Mouse (Mus musculus) heart, postnatal 0 days (tissue): ENCODE data around the gene Gm20830. TPM values are rescaled to one million over a fixed set of nuclear protein-coding genes. Genes with fewer than 3 reads are reported as not detected.
"Not testable (repeated sequence)": the region's sequence is repeated elsewhere in the genome, so short reads cannot be mapped to it uniquely, and the experiment has no call there.

Experiments
- ATAC-seq: fragments of 200-750 bp; cut with Nextera tagmentation; 2 replicates; pipeline ENCODE4 v1.8.0; 2017; ENCODE audit warnings: low read depth, moderate number of reproducible peaks, moderate library complexity; ENCODE audit not compliant: insufficient read depth
- DNase-seq: peaks from one replicate; pipeline ENCODE4 v3.0.0-alpha.2; 2016; ENCODE audit warnings: low spot score
- H3K27ac ChIP-seq: fragments of 300-500 bp; sonication (generic); 2 replicates; pipeline ENCODE4 v1.5.1; 2014; ENCODE audit warnings: low read depth, mild to moderate bottlenecking
- H3K27me3 ChIP-seq: fragments of 300-500 bp; sonication (generic); 2 replicates; pipeline ENCODE4 v1.6.1; 2014; ENCODE audit warnings: low read length, mixed read lengths; ENCODE audit not compliant: control insufficient read depth, insufficient read depth
- H3K36me3 ChIP-seq: fragments of 300-500 bp; sonication (generic); replicated peaks from 2 replicates; pipeline ENCODE4 v1.6.1; 2014; ENCODE audit warnings: low read length, mixed read lengths; ENCODE audit not compliant: control insufficient read depth, insufficient read depth
- H3K4me1 ChIP-seq: fragments of 300-500 bp; sonication (generic); 2 replicates; pipeline ENCODE4 v1.6.1; 2014; ENCODE audit warnings: antibody characterized with exemption; ENCODE audit not compliant: control insufficient read depth, insufficient read depth
- H3K4me2 ChIP-seq: fragments of 300-500 bp; sonication (generic); 2 replicates; pipeline ENCODE4 v1.6.1; 2014; ENCODE audit warnings: low read depth, mild to moderate bottlenecking, low read length, moderate library complexity
- H3K4me3 ChIP-seq: fragments of 300-500 bp; sonication (generic); 2 replicates; pipeline ENCODE4 v1.5.1; 2014; ENCODE audit warnings: low read depth, low read length
- H3K9ac ChIP-seq: fragments of 300-500 bp; sonication (generic); replicated peaks from 2 replicates; pipeline ENCODE4 v1.6.1; 2014; ENCODE audit warnings: low read depth, low read length, mixed read lengths
- H3K9me3 ChIP-seq: fragments of 300-500 bp; sonication (generic); replicated peaks from 2 replicates; pipeline ENCODE4 v1.6.1; 2016; ENCODE audit warnings: low read length; ENCODE audit not compliant: control insufficient read depth
- WGBS: fragments of 180-500 bp; shearing (Covaris S2); extraction: QIAGEN DNeasy Blood & Tissue Kit; methylation state at CpG from one replicate; pipeline ENCODE4 v1.1.7; 2014; 5-methylcytosine and 5-hydroxymethylcytosine counted together
- polyA plus RNA-seq: library from polyadenylated mRNA; unstranded; fragments of >200 nt; fragmentation: Nextera tagmentation; extraction: Ambion mirVana; gene quantifications from 2 replicates; pipeline ENCODE4 v1.2.1, GENCODE M21; 2015
- total RNA-seq: library from RNA; depleted of rRNA; stranded (reverse); fragments of >200 nt; gene quantifications from 2 replicates; pipeline ENCODE4 v1.2.3, GENCODE M21; 2014; ENCODE audit warnings: low replicate concordance; rRNA removed

Gm20830 gene
- total RNA-seq = not detected in 2 replicates
- polyA plus RNA-seq = not detected in 2 replicates

DNA sequence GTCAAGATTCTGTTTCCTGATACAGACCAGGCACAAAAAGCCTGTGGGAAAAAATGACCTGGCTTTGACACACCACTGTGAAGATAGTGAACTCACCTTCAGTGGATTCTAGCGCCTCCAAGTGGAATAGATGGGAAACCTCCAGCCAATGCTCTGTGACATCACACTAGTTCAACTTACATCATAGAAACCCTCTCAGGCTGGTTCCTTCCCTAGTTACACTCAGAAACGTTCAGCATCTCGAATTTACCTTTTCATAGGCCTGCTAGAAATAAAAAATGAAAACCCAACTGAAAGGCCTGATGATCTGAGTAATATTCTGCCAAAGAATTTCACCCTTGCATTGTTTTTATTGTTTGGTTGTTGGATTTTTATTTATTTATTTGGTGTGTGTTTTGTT lies at the start of gene Gm20830:
Gene Gm20830, minus strand, starts transcription at position 101 of the 400 bp plus-strand sequence.
- H3K4me2 ChIP-seq, ATAC-seq, H3K36me3 ChIP-seq, H3K4me3 ChIP-seq, H3K4me1 ChIP-seq, H3K9ac ChIP-seq, DNase-seq, H3K27ac ChIP-seq, H3K27me3 ChIP-seq, H3K9me3 ChIP-seq: not testable (repeated sequence)
- WGBS = 4% methylated on average over 3 of the region's 3 CpGs

Other genes starting within 250 kb of the Gm20830 start
- not detected in 2 replicates for gene Gm21719, start 235.4 kb downstream of the Gm20830 start, total RNA-seq
- gene Gm21719, start 235.4 kb downstream of the Gm20830 start, polyA plus RNA-seq = not detected in 2 replicates